Mouse (Mus musculus) layer of hippocampus, postnatal 25 days (tissue): ENCODE measurements around the gene B4galt2. TPM values are rescaled to one million over a fixed set of nuclear protein-coding genes. Genes with fewer than 3 reads are reported as not detected.

Experiments used
- DNase-seq, 2 experiments: peaks; one replicate each; pipeline ENCODE4 v3.0.0; 2022; ENCODE audit warnings: mixed read lengths in 2 of 2, low spot score in 1 of 2; ENCODE audit errors: extremely low spot score in 1 of 2
- total RNA-seq, 2 experiments: library from RNA; stranded (reverse); gene quantifications; 2 replicates each; pipeline ENCODE4 v1.2.3; 2021

The B4galt2 gene
- total RNA-seq, 2 experiments from 2014 or later: 75.6 to 76.3 TPM

DNA sequence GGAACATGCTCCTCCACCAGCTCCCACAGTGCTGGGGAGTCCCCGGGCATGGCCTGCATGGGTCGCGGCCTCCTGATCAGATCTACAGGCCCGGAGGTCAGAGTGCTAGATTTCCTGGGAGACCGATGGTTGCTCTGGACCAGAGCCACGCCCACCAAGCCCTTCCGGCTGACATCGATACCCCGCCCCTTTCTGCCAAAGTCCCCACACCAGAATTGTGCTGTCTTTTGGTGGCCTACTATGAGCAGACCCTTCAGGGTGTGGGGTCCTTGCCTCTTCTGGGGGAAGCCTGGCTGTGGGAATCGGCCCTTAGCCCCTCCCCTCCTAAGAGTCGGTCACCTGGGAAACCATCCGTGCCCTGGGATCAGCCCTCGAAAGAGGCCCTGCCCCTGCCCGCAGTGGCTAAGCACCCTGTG is 10.8 kb downstream of the B4galt2 start, which contains the start of gene Ccdc24:
TSS of gene Ccdc24 (minus strand) at position 87 of the 416 bp plus-strand sequence.
- DNase-seq: no peak

DNA sequence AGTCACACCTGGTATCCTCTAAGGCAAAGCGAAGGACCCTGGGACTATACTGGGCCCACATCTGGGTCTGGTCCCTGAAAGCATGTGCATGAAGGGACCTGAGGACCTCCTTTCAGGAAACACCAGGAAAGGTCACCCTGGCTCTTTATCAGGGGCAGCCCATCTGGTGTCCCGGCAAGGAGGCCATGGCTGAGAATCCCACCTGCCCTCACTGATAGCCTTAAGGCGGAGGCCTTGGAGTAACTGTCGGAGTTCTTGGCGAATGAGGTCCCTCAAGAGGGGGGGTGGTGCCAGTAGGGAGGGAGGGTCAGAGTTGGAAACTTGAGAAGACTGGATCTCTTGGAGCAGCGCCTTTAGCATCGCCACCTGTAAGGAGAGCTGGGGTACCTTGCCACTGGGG is 11.5 kb downstream of the B4galt2 start:
- DNase-seq: no peak

- DNase-seq: no peak
These were observed 12.8 kb downstream of the B4galt2 start for GRCm38 (mm10) chr4:117870437-117870836.

- DNase-seq: no peak
These were observed 14.0 kb downstream of the B4galt2 start for GRCm38 (mm10) chr4:117869317-117869716.

DNA sequence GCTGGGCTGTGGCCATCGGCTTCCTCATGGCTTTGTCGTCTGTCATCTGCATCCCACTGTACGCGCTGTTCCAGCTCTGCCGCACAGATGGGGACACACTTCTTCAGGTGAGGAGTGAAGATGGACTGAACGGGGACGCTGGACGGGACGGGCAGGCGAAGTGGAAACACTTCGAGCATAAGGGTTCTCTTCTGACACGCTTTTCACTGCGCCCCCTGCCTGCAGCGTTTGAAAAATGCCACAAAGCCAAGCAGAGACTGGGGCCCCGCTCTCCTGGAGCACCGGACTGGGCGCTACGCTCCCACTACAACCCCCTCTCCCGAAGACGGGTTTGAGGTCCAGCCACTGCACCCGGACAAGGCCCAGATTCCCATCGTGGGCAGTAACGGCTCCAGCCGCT is 15.5 kb downstream of the B4galt2 start:
- peak; percentile 49 to 74 for DNase-seq

GRCm38 (mm10) chr4:117867000-117867399 is 16.3 kb downstream of the B4galt2 start:
- DNase-seq: no peak

- DNase-seq: no peak
These were observed 17.2 kb downstream of the B4galt2 start for GRCm38 (mm10) chr4:117866083-117866482.

- peak in 1 of 2 experiments; percentile 31 for DNase-seq
These were observed 20.5 kb downstream of the B4galt2 start for GRCm38 (mm10) chr4:117862823-117863222.

GRCm38 (mm10) chr4:117860570-117860969 is 22.7 kb downstream of the B4galt2 start:
- DNase-seq: no peak

DNA sequence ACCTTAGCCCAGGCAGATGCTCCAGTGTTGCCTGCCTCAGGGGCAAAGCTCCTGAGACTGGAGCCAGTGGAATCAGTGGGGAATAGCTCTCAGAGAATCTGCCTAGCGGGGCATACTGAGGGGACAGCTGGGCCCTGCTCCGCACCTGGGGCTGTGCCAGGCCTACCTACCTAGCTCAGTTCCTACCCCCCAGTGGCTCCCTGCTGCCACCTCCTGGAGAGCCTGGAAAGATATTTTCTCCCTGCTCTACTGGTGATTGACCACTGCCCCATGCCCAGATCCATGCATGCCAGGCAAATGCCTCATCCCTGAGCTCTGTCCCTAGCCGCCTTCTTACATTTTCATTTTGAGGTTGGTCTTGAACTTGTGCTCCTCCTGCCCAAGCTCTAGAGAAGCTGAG is 24.5 kb downstream of the B4galt2 start:
- DNase-seq: peak; percentile 54 to 80

DNA sequence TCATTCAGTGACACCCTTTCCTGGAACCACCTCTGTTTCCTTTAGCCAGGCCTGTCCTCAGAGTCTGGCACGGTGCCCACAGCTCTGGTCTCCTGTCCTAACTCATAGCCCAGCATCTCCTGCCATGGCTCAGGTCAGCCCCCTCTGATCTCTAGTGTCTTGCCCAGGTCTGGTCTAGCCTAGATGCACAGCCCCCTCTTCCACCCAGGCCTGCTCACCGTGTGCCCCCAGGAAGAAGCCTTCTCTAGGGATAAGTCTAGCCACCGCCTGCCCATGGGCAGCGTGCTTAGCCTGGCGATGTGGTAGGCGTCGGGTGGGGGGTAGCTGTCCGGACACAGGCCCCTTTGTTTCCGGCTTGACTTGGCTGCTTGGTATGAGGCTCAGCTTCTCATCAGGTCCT is 28.1 kb downstream of the B4galt2 start:
- no peak for DNase-seq

- DNase-seq: no peak
These were observed 31.0 kb downstream of the B4galt2 start for GRCm38 (mm10) chr4:117852152-117852868.

DNA sequence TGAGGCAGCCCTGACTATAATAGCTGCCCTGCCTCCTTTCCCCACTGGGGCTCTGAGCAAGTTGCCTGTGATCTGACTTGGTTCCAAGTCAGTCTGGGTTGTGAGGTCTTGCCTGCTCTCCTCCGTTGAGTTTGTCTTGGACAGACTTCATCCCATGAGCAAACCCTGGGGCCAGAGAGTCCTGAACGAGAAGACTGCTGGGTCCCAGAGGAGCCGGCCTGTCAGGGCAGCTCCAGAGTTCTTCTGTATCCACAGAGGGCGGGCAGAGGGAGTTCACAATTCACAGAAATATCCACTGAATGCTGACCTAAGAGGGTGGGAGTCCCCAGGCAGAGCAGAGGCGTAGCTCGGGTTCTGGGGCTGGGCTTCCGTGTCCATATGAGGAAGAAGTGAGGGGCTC is 32.4 kb downstream of the B4galt2 start:
- DNase-seq: no peak

- no peak for DNase-seq
These were observed 33.1 kb downstream of the B4galt2 start for GRCm38 (mm10) chr4:117850176-117850575.

DNA sequence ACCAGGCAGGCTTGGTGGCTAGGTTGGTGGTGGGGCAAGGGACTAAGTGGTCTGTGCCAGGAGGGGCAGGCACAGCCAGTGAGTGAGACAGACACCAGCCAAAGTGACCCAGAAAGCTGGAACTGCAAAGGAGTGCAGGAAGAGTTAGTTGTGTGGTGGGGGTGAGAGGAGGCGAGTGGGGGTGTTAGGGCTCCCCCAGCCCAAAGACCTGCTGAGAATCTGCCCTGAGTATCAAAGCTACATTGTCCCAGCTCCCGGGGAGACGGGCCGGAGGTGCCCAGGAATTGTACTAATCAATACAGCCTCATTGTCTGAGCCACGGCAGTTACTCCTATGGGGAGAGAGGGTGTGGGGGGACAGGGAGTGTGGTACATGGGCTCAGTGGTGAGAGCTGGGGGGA is 33.8 kb downstream of the B4galt2 start:
- no peak for DNase-seq

GRCm38 (mm10) chr4:117849063-117849462 is 34.2 kb downstream of the B4galt2 start:
- DNase-seq: no peak

GRCm38 (mm10) chr4:117847011-117847410 is 36.3 kb downstream of the B4galt2 start:
- no peak for DNase-seq

DNA sequence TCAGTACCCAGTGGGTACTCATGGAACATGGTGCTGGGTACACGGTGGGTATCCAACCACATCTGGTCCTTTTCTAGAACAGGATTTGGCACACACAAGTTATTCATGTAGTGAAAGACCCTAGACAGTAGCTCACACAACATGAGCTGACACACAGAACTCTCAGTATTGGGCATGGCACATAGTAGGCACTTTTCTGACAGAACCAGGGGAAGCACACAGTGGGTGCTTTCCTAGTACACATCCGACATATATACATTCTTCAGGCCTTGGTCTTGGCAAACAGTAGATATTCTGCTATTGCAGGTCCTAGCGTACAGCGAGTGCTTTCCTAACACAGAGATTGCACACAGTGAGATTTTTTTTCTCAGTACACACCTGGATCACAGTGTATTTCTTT is 37.0 kb downstream of the B4galt2 start:
- DNase-seq: no peak

DNA sequence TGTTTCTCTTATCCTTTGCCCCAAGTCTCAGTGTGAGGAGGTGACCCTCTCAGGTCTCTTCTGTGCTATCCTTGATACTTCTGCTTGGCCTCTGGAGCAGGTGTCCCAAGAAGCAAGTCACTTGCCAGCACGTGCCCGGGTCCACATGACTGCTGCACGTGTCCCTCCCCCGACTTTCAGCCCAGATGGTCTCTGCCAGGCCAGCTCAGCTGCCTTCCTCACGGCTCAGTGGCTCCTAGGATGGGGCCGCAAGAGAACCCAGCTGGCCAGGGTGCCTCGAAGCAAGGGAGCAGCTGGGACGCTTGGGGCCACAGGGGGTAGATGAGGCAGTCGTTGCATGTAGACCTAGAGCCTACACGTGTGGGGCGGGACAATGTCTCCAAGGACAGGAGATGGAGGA is 38.0 kb downstream of the B4galt2 start:
- DNase-seq: no peak

GRCm38 (mm10) chr4:117844467-117844866 is 38.8 kb downstream of the B4galt2 start:
- DNase-seq: no peak

DNA sequence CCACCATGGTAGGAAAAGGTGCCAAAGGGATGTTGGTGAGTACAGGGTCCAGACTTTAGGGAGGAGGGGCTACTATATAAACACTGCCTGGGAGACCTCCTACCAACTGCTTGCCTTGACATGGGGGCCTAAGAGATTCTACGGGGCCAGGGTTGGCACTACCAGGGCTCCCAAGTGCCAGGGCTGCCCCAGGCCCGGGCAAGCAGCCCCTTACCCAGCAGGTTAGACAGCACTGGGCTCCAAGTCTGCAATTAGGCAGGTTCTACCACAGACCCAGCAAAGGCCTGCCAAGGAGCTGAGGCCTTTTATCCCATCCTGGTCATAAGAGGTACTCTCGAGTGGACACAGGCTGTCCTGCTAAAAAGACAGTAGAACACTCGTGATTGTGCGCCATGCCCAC is 40.2 kb downstream of the B4galt2 start:
- DNase-seq: no peak

- no peak for DNase-seq
These were observed 41.7 kb downstream of the B4galt2 start for GRCm38 (mm10) chr4:117841566-117841965.
